1 mouse cellular context compared by ENCODE assay signal in genomic region chr13:3715019-3715418, GRCm38 (mm10).
TF ChIP-seq lines count a peak whose summit lies in the region.

No protein-coding gene starts in this region.

TF ChIP-seq in CH12.LX, 34 proteins besides CTCF, POLR2A, EP300 and RAD21 (continued from another document):
- TF ChIP-seq KAT2A (IDR thresholded peaks at IDR 0.05; ENCODE audit: insufficient replicate concordance, low read length): no peak
